Mouse (Mus musculus) adrenal gland, adult 8-10 months (tissue): ENCODE measurements around the gene Nek1. TPM values are rescaled to one million over a fixed set of nuclear protein-coding genes. Genes with fewer than 3 reads are reported as not detected.

Experiments
- DNase-seq: peaks from one replicate; pipeline ENCODE4 v3.0.0; 2022
- total RNA-seq, 4 experiments: library from RNA; stranded (reverse); gene quantifications; 2 replicates each; pipeline ENCODE4 v1.2.4; 2022

Nek1 gene
- total RNA-seq, 4 experiments from 2014 or later, result 17.6 to 25.2 (median 23.8) TPM

DNA sequence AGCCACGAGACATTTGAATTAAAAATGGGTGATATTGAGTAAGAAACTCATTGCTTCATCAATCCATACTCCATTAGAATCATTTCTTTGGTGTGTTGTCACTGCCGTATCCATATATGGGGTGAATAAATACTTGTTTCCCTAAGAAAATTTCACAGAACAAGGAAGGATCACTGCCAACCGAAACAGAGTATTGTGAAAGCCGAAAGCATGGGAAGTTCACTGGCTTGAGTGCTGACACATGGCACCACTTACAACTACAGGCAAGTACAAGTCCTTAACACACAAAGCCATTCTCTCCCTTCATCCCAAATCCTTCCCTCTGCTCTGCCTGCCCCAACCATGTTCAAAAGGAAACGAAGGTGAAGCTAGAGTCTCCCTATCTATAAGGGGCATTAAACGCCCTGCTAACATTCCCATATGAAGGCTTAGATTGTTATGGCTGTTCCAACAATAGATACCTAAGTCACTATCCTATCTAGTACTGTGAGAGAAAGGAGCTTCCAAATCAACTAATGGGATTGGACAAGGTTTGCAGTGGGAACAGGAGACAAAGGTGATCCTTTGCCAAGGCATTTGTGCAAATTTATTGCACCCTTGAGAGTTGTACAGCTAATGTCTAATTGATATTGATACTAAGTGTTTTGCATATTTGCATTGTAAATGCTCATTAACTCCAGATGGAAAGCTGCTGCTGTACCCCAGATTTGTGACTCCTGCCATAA lies 168.6 kb downstream of the Nek1 start:
- no peak for DNase-seq

- no peak for DNase-seq
Observed at GRCm38 (mm10) chr8:61162186-61162566, 169.2 kb downstream of the Nek1 start.

- DNase-seq, result no peak
Observed at GRCm38 (mm10) chr8:61171546-61171945, 178.6 kb downstream of the Nek1 start.

- DNase-seq, result no peak
Observed at GRCm38 (mm10) chr8:61173921-61174492, 181.0 kb downstream of the Nek1 start.

DNA sequence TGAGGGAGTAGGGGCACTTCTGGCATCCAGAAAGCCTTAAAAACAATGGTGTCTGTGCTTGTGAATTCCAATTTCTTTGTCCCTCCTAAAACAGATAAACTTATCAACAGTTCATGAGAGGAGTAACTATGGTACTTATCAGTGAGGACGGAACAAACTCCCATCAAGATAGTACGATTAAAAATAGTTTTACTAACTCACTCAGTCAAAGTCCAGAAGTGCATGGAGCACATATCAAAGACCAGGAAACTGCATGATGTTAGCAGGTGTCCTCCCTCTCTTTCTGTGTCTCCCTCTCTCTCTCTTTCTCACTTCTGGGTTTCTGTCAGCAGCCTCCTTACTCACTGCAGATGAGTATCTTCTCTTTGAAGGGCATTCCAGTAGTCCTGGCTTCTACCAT lies 182.9 kb downstream of the Nek1 start:
- DNase-seq, result no peak

GRCm38 (mm10) chr8:61177680-61178593 lies 184.9 kb downstream of the Nek1 start:
- DNase-seq, result no peak

DNA sequence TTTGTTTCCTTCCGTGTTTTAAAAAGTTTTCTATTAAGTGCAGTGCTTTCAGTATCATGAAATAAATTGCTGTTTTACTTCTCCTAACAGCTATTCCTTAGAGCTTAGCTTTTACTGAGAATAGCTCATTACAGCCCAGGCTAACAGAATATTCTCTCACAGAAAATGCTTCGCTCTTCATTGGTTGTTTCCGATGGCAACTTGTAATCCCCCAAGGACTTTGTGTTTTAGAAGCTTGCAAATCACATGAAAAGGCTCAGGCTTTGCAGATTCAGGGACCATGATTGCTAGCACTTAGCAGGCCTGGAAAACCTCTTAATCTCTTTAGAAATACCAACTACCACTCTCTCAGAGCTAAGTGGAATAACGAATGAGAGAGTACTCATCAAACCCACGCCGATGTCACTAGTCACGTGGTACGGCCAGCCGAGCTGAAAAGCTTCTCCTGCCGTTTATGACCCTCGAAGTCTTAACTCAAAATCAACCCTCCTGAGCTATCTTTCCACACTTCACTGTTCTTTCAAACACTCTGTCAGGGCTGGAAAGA lies 185.7 kb downstream of the Nek1 start:
- DNase-seq, result no peak

Other genes starting within 250 kb of the Nek1 start
- 10 to 100 TPM; 19.7 to 29.6 (median 23.2) TPM for gene Hpf1, start 102.8 kb upstream of the Nek1 start, total RNA-seq
- 10 to 100 TPM; 50.9 to 68.9 (median 60.7) TPM for gene Clcn3, start 9.9 kb upstream of the Nek1 start, total RNA-seq
- 10 to 100 TPM in 2 of 4 experiments, 1 to 10 TPM in 2; 8.7 to 13.5 (median 10.4) TPM for gene Sh3rf1, start 230.7 kb downstream of the Nek1 start, total RNA-seq